Mouse (Mus musculus) embryonic facial prominence, embryonic 15.5 days (tissue): ENCODE data around the gene Gm11938. TPM values are rescaled to one million over a fixed set of nuclear protein-coding genes. Genes with fewer than 3 reads are reported as not detected.

Experiments
- ATAC-seq: fragments of 200-750 bp; cut with Nextera tagmentation; 2 replicates; pipeline ENCODE4 v1.8.0; 2017; ENCODE audit warnings: low read depth, moderate TSS enrichment; ENCODE audit not compliant: insufficient number of reproducible peaks, low FRiP score, low TSS enrichment
- H3K27ac ChIP-seq: fragments of 300-500 bp; sonication (generic); replicated peaks from 2 replicates; pipeline ENCODE4 v1.5.1; 2015; ENCODE audit warnings: mild to moderate bottlenecking, inconsistent platforms
- H3K27me3 ChIP-seq: fragments of 300-500 bp; sonication (generic); 2 replicates; pipeline ENCODE4 v1.6.1; 2015; ENCODE audit warnings: inconsistent platforms
- H3K36me3 ChIP-seq: fragments of 300-500 bp; sonication (generic); 2 replicates; pipeline ENCODE4 v1.6.1; 2015; ENCODE audit warnings: mild to moderate bottlenecking, inconsistent platforms
- H3K4me1 ChIP-seq: fragments of 300-500 bp; sonication (generic); 2 replicates; pipeline ENCODE4 v1.6.1; 2015; ENCODE audit warnings: inconsistent platforms
- H3K4me2 ChIP-seq: fragments of 300-500 bp; sonication (generic); replicated peaks from 2 replicates; pipeline ENCODE4 v1.6.1; 2015; ENCODE audit warnings: mild to moderate bottlenecking, inconsistent platforms
- H3K4me3 ChIP-seq: fragments of 300-500 bp; sonication (generic); replicated peaks from 2 replicates; pipeline ENCODE4 v1.5.1; 2015; ENCODE audit warnings: mild to moderate bottlenecking, inconsistent platforms
- H3K9ac ChIP-seq: fragments of 300-500 bp; sonication (generic); 2 replicates; pipeline ENCODE4 v1.6.1; 2015; ENCODE audit warnings: inconsistent platforms
- H3K9me3 ChIP-seq: fragments of 300-500 bp; sonication (generic); replicated peaks from 2 replicates; pipeline ENCODE4 v1.6.1; 2016; ENCODE audit warnings: inconsistent platforms
- WGBS: fragments of 180-500 bp; shearing (Covaris S2); methylation state at CpG from one replicate; pipeline ENCODE4 v1.1.7; 2015; 5-methylcytosine and 5-hydroxymethylcytosine counted together
- polyA plus RNA-seq: library from polyadenylated mRNA; unstranded; fragments of >200 nt; fragmentation: Nextera tagmentation; extraction: Ambion mirVana; gene quantifications from 2 replicates; pipeline ENCODE4 v1.2.1, GENCODE M21; 2015

The Gm11938 gene
- polyA plus RNA-seq, 1 experiment from 2014 or later: 4.5 TPM

DNA sequence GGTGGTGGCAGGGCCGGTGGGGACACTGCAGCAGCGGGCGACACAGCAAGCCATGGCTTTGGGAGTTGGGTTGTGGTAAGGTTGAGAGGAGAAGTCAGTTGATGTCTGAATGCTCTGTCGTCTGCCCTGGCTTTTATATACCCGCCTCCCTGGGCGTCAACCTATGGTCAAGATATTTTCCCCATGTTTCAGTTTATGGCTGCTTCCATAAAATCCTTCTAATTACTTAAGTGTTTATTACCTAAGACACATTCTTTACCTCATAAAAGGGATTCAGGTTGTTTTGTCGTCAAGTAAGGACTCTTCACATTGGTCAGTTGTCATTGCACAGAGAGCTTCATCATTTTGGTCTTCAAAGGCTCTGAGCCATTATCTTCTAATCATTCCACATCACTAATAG is 36.6 kb downstream of the Gm11938 start, which contains the start of gene Krtap3-1:
Krtap3-1 (minus strand) TSS at position 101 of the 400 bp plus-strand sequence.
- H3K36me3 ChIP-seq: no peaks in the 10 kb centered on the region
- no peaks in the 10 kb centered on the region for H3K4me1 ChIP-seq
- no peak within 1 kb of the TSS for H3K27ac ChIP-seq
- no peaks in the 10 kb centered on the region for H3K27me3 ChIP-seq
- whole genome bisulfite sequencing: 86% methylated on average over 7 of the region's 7 CpGs
- H3K4me3 ChIP-seq: no peak within 1 kb of the TSS
- H3K4me2 ChIP-seq: no peak within 1 kb of the TSS
- no peak for ATAC-seq
- no peak within 1 kb of the TSS for H3K9ac ChIP-seq
- no peaks in the 10 kb centered on the region for H3K9me3 ChIP-seq

DNA sequence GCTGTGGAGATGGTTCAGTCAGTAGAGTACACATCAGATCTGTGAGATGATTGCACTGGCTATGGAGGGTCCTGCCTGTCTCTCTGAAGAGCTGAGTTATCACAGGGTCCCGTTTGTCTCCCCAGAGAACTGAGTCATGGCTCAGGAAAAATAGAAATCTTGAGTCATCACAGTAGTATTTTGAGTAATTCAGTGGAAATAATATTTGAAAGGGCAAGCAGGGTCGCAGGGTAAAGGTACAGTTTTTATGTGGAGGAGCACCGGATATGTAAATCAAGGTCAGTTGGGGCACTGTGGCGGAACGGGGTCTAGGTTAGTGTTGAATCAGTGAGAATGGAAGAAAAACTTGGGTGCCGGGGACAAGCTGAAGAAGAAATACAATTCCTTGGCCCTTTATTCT is 40.5 kb downstream of the Gm11938 start:
- Histone ChIP-seq H3K9me3 (no peaks in the 10 kb centered on the region), H3K4me2 (no peak overlapping the region), H3K27me3 (no peaks in the 10 kb centered on the region), H3K27ac (no peak overlapping the region), H3K9ac (no peak overlapping the region), H3K4me3 (no peak overlapping the region), H3K4me1 (no peaks in the 10 kb centered on the region), H3K36me3 (no peaks in the 10 kb centered on the region)
- 72% methylated on average over 6 of the region's 6 CpGs for WGBS
- ATAC-seq: no peak

DNA sequence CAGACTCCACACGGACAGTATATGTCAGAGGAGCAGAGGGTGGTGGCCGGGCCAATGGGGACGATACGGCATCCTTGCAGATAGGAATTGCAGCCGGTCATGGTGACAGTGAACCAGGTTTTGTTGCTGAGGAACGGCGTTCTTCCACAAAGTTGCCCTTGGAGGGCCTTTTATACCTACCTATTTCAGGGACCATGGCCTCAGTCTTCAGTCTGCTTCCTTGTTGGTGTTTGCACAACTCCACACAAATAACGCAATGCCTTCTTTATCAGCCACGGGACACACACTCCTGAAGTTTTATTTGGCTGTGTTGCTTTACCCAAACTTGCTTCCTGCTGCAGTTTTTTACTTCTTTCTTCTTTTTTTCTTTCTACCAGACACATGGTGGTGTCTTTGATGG is 43.7 kb downstream of the Gm11938 start, which contains the start of gene Gm11939:
Gm11939 (minus strand) TSS at position 101 of the 400 bp plus-strand sequence.
- Histone ChIP-seq H3K36me3 (no peaks in the 10 kb centered on the region), H3K4me2 (no peak within 1 kb of the TSS), H3K9me3 (no peaks in the 10 kb centered on the region), H3K4me1 (no peaks in the 10 kb centered on the region), H3K9ac (no peak within 1 kb of the TSS), H3K4me3 (no peak within 1 kb of the TSS), H3K27me3 (no peaks in the 10 kb centered on the region), H3K27ac (no peak within 1 kb of the TSS)
- 86% methylated on average over 9 of the region's 9 CpGs for WGBS
- ATAC-seq: no peak

DNA sequence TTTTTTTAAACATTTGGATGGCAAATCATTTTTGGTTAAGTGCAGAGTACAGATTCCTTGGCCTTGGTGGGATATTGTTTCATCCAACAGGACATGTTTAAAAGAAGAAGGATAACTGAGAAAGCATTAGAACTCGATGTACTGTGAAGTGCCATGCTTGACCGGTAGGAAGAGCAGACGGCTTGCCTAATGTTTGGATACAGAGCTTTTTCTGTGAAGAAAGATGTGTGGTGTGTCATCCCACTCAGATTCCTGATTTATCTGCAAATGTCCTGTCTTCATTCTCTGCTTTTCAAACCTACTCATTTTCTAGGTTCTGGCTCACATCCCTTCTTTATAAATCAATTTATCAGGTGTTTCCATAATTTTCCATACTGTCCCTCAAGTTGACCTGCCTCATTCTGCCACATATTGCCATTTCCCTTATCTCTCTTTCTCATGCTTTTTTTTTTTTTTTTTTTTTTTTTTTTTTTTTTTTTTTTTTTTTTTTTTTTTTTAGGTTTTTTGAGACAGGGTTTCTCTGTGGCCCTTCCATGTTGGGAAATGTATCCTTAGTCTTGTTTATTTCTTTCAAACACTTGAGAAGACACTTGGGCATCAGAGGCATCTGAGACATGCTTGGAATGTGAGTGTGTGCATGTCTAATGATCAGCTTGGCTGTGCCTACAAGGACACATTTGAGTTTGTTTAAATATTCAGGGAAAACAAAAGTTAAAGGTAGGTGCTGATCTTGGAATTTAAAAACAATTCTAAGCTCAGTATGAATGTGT is 44.9 kb downstream of the Gm11938 start:
- WGBS: 76% methylated on average over 3 of the region's 3 CpGs
- no peak overlapping the region for H3K9ac ChIP-seq
- H3K4me3 ChIP-seq: no peak overlapping the region
- no peak overlapping the region for H3K4me2 ChIP-seq
- no peaks in the 10 kb centered on the region for H3K9me3 ChIP-seq
- no peak for ATAC-seq
- H3K4me1 ChIP-seq: no peaks in the 10 kb centered on the region
- no peaks in the 10 kb centered on the region for H3K36me3 ChIP-seq
- no peak overlapping the region for H3K27ac ChIP-seq
- no peaks in the 10 kb centered on the region for H3K27me3 ChIP-seq

DNA sequence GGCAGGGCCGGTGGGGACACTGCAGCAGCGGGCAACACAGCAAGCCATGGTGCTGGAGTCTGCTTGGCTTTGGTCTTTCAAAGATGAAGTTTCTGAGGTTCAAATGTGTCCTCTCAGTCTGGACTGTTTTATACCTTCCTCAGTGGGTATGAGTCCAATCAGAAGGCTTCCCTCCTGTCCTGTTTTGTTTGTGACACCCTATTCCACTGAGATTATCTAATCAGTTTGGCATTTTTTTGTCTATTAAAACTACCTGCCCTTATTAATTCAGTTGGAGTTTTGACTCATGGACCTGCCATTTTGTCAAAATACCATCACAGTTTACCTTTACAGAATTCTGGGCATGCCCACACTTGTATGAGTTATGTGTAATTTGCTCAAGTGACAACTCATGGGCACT is 46.4 kb downstream of the Gm11938 start, which contains the start of gene Krtap3-2:
Krtap3-2 (minus strand) TSS at position 101 of the 400 bp plus-strand sequence.
- no peaks in the 10 kb centered on the region for H3K4me1 ChIP-seq
- WGBS: 79% methylated on average over 2 of the region's 2 CpGs
- no peaks in the 10 kb centered on the region for H3K36me3 ChIP-seq
- no peak for ATAC-seq
- H3K27me3 ChIP-seq: no peaks in the 10 kb centered on the region
- H3K9me3 ChIP-seq: no peaks in the 10 kb centered on the region
- H3K4me3 ChIP-seq: no peak within 1 kb of the TSS
- no peak within 1 kb of the TSS for H3K9ac ChIP-seq
- H3K27ac ChIP-seq: no peak within 1 kb of the TSS
- H3K4me2 ChIP-seq: no peak within 1 kb of the TSS

DNA sequence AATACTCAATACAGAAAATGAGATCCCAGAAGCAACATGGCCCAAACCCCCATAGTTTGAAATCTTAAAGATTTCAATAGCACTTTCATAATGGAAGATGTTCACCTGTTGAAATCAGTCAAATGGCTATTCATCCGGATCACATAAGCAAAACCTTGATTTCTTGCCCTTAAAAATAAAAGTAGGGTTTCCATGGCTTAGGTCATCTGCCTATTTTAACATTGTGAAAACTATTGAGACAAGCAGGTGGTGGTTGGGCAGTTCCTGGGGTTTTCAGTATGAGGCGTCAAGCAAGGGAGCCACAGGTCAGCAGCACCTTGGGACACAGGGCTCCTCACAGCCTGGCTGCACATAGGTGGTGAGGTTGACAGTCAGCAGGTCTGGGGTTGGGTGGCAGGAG is 46.9 kb downstream of the Gm11938 start:
- WGBS: 87% methylated on average over 2 of the region's 2 CpGs
- Histone ChIP-seq H3K36me3 (no peaks in the 10 kb centered on the region), H3K27ac (no peak overlapping the region), H3K27me3 (no peaks in the 10 kb centered on the region), H3K9me3 (no peaks in the 10 kb centered on the region), H3K4me2 (no peak overlapping the region), H3K9ac (no peak overlapping the region), H3K4me3 (no peak overlapping the region), H3K4me1 (no peaks in the 10 kb centered on the region)
- no peak for ATAC-seq

Other genes with a start within 250 kb of the Gm11938 start
- gene Krt28, start 228.4 kb downstream of the Gm11938 start, polyA plus RNA-seq: 19.5 and 36.8 TPM in 2 replicates
- 506 and 568 TPM in 2 replicates for gene Krt10, start 213.9 kb downstream of the Gm11938 start, polyA plus RNA-seq
- gene Krt12, start 181.0 kb downstream of the Gm11938 start, polyA plus RNA-seq: 0.24 and 0.88 TPM in 2 replicates
- gene Krt20, start 165.2 kb downstream of the Gm11938 start, polyA plus RNA-seq: 0.55 and 0.58 TPM in 2 replicates
- 37.0 and 46.2 TPM in 2 replicates for gene Krt23, start 110.2 kb downstream of the Gm11938 start, polyA plus RNA-seq
- 0.16 and 0.35 TPM in 2 replicates for gene Krt39, start 82.0 kb downstream of the Gm11938 start, polyA plus RNA-seq
- 0.81 and 1.5 TPM in 2 replicates for gene Krt40, start 60.1 kb downstream of the Gm11938 start, polyA plus RNA-seq
- 9.5 and 12.3 TPM in 2 replicates for gene Krtap3-3, start 52.4 kb downstream of the Gm11938 start, polyA plus RNA-seq
- gene Krtap3-2, start 46.5 kb downstream of the Gm11938 start, polyA plus RNA-seq: 2.8 and 2.9 TPM in 2 replicates
- 1.2 TPM in 1 of 2 replicates, not detected in the other for gene Gm11939, start 43.8 kb downstream of the Gm11938 start, polyA plus RNA-seq
- 5.7 and 13.1 TPM in 2 replicates for gene Krtap3-1, start 36.7 kb downstream of the Gm11938 start, polyA plus RNA-seq
- 3.7 and 5.9 TPM in 2 replicates for gene Krtap1-5, start 22.3 kb downstream of the Gm11938 start, polyA plus RNA-seq
- gene Krtap1-4, start 19.7 kb downstream of the Gm11938 start, polyA plus RNA-seq: 2.0 and 2.2 TPM in 2 replicates
- gene Krtap1-3, start 12.0 kb downstream of the Gm11938 start, polyA plus RNA-seq: 1.5 and 2.0 TPM in 2 replicates
- gene Krtap9-3, start 5.2 kb downstream of the Gm11938 start, polyA plus RNA-seq: 2.8 and 5.7 TPM in 2 replicates
- 4.7 and 7.0 TPM in 2 replicates for gene Gm11937, start 6.9 kb upstream of the Gm11938 start, polyA plus RNA-seq
- gene Krtap2-4, start 11.5 kb upstream of the Gm11938 start, polyA plus RNA-seq: 2.0 and 4.2 TPM in 2 replicates
- gene Gm11562, start 17.1 kb upstream of the Gm11938 start, polyA plus RNA-seq: 3.9 and 5.1 TPM in 2 replicates
- gene Krtap4-1, start 24.9 kb upstream of the Gm11938 start, polyA plus RNA-seq: 1.7 and 2.2 TPM in 2 replicates
- gene Krtap4-2, start 31.8 kb upstream of the Gm11938 start, polyA plus RNA-seq: 1.6 and 3.2 TPM in 2 replicates
- gene Krtap4-7, start 40.8 kb upstream of the Gm11938 start, polyA plus RNA-seq: 2.0 and 2.3 TPM in 2 replicates
- 1.2 and 1.8 TPM in 2 replicates for gene Gm11555, start 46.9 kb upstream of the Gm11938 start, polyA plus RNA-seq
- gene Gm11563, start 55.7 kb upstream of the Gm11938 start, polyA plus RNA-seq: 0.77 and 1.0 TPM in 2 replicates
- 1.1 and 1.3 TPM in 2 replicates for gene Krtap4-6, start 62.7 kb upstream of the Gm11938 start, polyA plus RNA-seq
- gene Gm14190, start 87.4 kb upstream of the Gm11938 start, polyA plus RNA-seq: not detected in 2 replicates
- not detected in 2 replicates for gene Gm14180, start 131.0 kb upstream of the Gm11938 start, polyA plus RNA-seq
- 1.0 and 1.9 TPM in 2 replicates for gene Gm11595, start 169.6 kb upstream of the Gm11938 start, polyA plus RNA-seq
- 0.98 and 0.99 TPM in 2 replicates for gene Krtap4-8, start 177.4 kb upstream of the Gm11938 start, polyA plus RNA-seq
- gene Krtap4-9, start 181.9 kb upstream of the Gm11938 start, polyA plus RNA-seq: 1.00 and 1.1 TPM in 2 replicates
- 0.15 and 0.51 TPM in 2 replicates for gene Gm11596, start 190.2 kb upstream of the Gm11938 start, polyA plus RNA-seq
- not detected in 2 replicates for gene Gm11569, start 195.6 kb upstream of the Gm11938 start, polyA plus RNA-seq
- 0.33 TPM in 1 of 2 replicates, not detected in the other for gene Gm11554, start 201.1 kb upstream of the Gm11938 start, polyA plus RNA-seq
- gene Krtap4-13, start 206.6 kb upstream of the Gm11938 start, polyA plus RNA-seq: 0.45 and 0.50 TPM in 2 replicates
- 0.53 and 0.61 TPM in 2 replicates for gene Gm11564, start 212.4 kb upstream of the Gm11938 start, polyA plus RNA-seq
- gene 2300003K06Rik, start 234.8 kb upstream of the Gm11938 start, polyA plus RNA-seq: not detected in 2 replicates
- gene Krtap4-16, start 248.3 kb upstream of the Gm11938 start, polyA plus RNA-seq: 2.0 and 3.9 TPM in 2 replicates